Mouse (Mus musculus) bone marrow macrophage, adult 2 months (primary cell): Measurements from ENCODE around the gene AU040320.

Experiments used
- CTCF ChIP-seq: IDR thresholded peaks from 2 replicates; pipeline ENCODE4 v1.5.1; 2012; ENCODE audit warnings: low read depth, mild to moderate bottlenecking, low read length, moderate library complexity
- POLR2A ChIP-seq: IDR thresholded peaks from 2 replicates; pipeline ENCODE4 v1.6.1; 2012; ENCODE audit warnings: mild to moderate bottlenecking, low read depth, low read length, borderline replicate concordance

GRCm38 (mm10) chr4:126823917-126824316 lies 70.6 kb downstream of the AU040320 start:
- TF ChIP-seq POLR2A (no peak), CTCF (no peak)
